Mouse (Mus musculus): ENCODE data around the gene Iqcf3. TPM values are rescaled to one million over a fixed set of nuclear protein-coding genes. Genes with fewer than 3 reads are reported as not detected.

Gene Iqcf3
- polyA plus RNA-seq, 1 experiment from 2014 or later: not detected

DNA sequence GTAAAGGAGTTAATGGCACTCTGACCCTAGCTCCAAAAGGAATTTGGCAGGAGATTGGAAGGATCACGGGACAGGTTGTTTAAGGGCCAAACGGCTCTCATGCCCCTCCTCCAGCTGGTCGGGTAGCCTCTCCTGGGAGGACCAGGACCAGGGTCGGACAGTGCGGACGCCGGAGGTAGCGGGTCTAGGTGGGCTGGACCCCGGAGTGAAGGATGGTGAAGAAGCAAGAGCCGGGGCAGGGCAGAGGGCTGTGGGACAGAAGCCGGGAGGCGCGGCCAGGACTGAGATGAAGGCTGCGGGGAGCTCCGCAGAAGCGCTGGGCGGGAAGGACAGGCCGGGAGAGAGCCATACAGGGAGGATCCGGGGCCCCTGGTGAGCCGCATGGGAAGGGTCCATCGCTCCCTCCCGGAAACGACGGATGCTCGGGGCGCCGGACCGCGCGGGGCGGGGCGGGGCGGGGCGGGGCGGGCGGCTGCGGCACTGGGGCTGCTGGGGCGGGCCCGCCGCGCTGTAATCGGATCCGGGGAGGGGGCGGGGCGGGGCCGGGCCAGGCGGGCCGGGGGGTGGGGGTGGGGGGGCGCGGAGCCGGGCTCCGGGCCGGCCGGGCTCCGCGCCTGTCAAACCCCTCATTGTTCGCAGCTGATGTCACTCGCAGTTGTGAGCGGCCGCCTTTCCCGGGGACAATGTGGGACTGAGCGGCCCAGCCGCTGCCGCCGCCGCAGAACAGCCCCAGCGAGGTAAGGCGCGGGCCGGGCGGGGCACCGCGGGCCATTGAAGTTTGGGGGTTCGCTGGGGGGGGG, 108.0 kb downstream of the Iqcf3 start, which contains the start of gene Pcbp4:
Gene Pcbp4 (plus strand): TSS at position 21 of the 800 bp plus-strand sequence.
- Histone ChIP-seq H3K4me3 (peak within 1 kb of the TSS; percentile 80), H3K4me1 (replicated peaks) (peaks cover 83% of the 10 kb centered on the region), H3K9me3 (replicated peaks) (no peaks in the 10 kb centered on the region), H3K27ac (ENCODE audit: poor library complexity, severe bottlenecking) (peak within 1 kb of the TSS; percentile 88), H3K27me3 (replicated peaks) (no peaks in the 10 kb centered on the region), H3K4me2 (peak within 1 kb of the TSS; percentile 94), H3K36me3 (peaks cover 2% of the 10 kb centered on the region; the same call in 1 of the 2 replicates), H3K9ac (peak within 1 kb of the TSS; percentile 88)
- ATAC-seq (ENCODE audit: insufficient number of reproducible peaks, low FRiP score): peak; percentile 80
- WGBS: under 1% methylated on average over 44 of the region's 74 CpGs

Other genes with a start within 250 kb of the Iqcf3 start
- 16.9 and 20.1 TPM in 2 replicates for gene Dusp7, start 193.0 kb downstream of the Iqcf3 start, polyA plus RNA-seq (2016; fragmentation: Nextera tagmentation; extraction: Ambion mirVana)
- 608 and 648 TPM in 2 replicates for gene Rpl29, start 132.2 kb downstream of the Iqcf3 start, polyA plus RNA-seq (2016; fragmentation: Nextera tagmentation; extraction: Ambion mirVana)
- 26.9 and 27.1 TPM in 2 replicates for gene Acy1, start 123.3 kb downstream of the Iqcf3 start, polyA plus RNA-seq (2016; fragmentation: Nextera tagmentation; extraction: Ambion mirVana)
- gene Abhd14b, start 114.2 kb downstream of the Iqcf3 start, polyA plus RNA-seq (2016; fragmentation: Nextera tagmentation; extraction: Ambion mirVana): 4.8 and 5.1 TPM in 2 replicates
- 39.7 and 44.4 TPM in 2 replicates for gene Abhd14a, start 114.0 kb downstream of the Iqcf3 start, polyA plus RNA-seq (2016; fragmentation: Nextera tagmentation; extraction: Ambion mirVana)
- gene Pcbp4, start 108.3 kb downstream of the Iqcf3 start, polyA plus RNA-seq (2016; fragmentation: Nextera tagmentation; extraction: Ambion mirVana): 96.9 and 109 TPM in 2 replicates
- 0.41 and 0.46 TPM in 2 replicates for gene Gpr62, start 95.7 kb downstream of the Iqcf3 start, polyA plus RNA-seq (2016; fragmentation: Nextera tagmentation; extraction: Ambion mirVana)
- gene Rrp9, start 85.7 kb downstream of the Iqcf3 start, polyA plus RNA-seq (2016; fragmentation: Nextera tagmentation; extraction: Ambion mirVana): 32.5 and 34.5 TPM in 2 replicates
- gene Parp3, start 84.7 kb downstream of the Iqcf3 start, polyA plus RNA-seq (2016; fragmentation: Nextera tagmentation; extraction: Ambion mirVana): 1.0 and 1.6 TPM in 2 replicates
- gene Iqcf1, start 61.7 kb downstream of the Iqcf3 start, polyA plus RNA-seq (2016; fragmentation: Nextera tagmentation; extraction: Ambion mirVana): not detected in 2 replicates
- gene Iqcf5, start 47.1 kb downstream of the Iqcf3 start, polyA plus RNA-seq (2016; fragmentation: Nextera tagmentation; extraction: Ambion mirVana): not detected in 2 replicates
- gene Iqcf4, start 9.4 kb upstream of the Iqcf3 start, polyA plus RNA-seq (2016; fragmentation: Nextera tagmentation; extraction: Ambion mirVana): not detected in 2 replicates
- gene Iqcf6, start 65.0 kb upstream of the Iqcf3 start, polyA plus RNA-seq (2016; fragmentation: Nextera tagmentation; extraction: Ambion mirVana): not detected in 2 replicates
- not detected in 2 replicates for gene Grm2, start 94.5 kb upstream of the Iqcf3 start, polyA plus RNA-seq (2016; fragmentation: Nextera tagmentation; extraction: Ambion mirVana)
- gene Tex264, start 124.3 kb upstream of the Iqcf3 start, polyA plus RNA-seq (2016; fragmentation: Nextera tagmentation; extraction: Ambion mirVana): 37.3 and 39.4 TPM in 2 replicates
- gene Rad54l2, start 227.6 kb upstream of the Iqcf3 start, polyA plus RNA-seq (2016; fragmentation: Nextera tagmentation; extraction: Ambion mirVana): 3.9 and 5.3 TPM in 2 replicates